Mouse (Mus musculus): ENCODE data around the gene Rasl11b. TPM values are rescaled to one million over a fixed set of nuclear protein-coding genes. Genes with fewer than 3 reads are reported as not detected.

Gene Rasl11b
- polyA plus RNA-seq, 1 experiment from 2014 or later: 86.7 TPM

GRCm38 (mm10) chr5:74166642-74167041 is 28.4 kb upstream of the Rasl11b start:
- H3K36me3 ChIP-seq (ENCODE audit: insufficient read depth, low read length): no peaks in the 10 kb centered on the region
- H3K4me3 ChIP-seq (ENCODE audit: low read depth, low read length): no peak overlapping the region
- H3K27me3 ChIP-seq (replicated peaks; ENCODE audit: insufficient read depth, low read length): no peaks in the 10 kb centered on the region
- WGBS: 79% methylated on average over 3 of the region's 3 CpGs
- ATAC-seq (no peak), DNase-seq (ENCODE audit: low spot score) (no peak)
- no peak overlapping the region for H3K9ac ChIP-seq (replicated peaks; ENCODE audit: low read depth)
- no peaks in the 10 kb centered on the region for H3K9me3 ChIP-seq (ENCODE audit: low read length)
- H3K4me2 ChIP-seq (replicated peaks; ENCODE audit: low read depth, low read length): no peak overlapping the region
- no peak for TF ChIP-seq CTCF (IDR thresholded peaks at IDR 0.05)
- TF ChIP-seq EP300 (IDR thresholded peaks at IDR 0.05): no peak
- H3K27ac ChIP-seq (ENCODE audit: low read length): no peak overlapping the region
- peaks cover 2% of the 10 kb centered on the region; the same call in 1 of the 2 replicates for H3K4me1 ChIP-seq (ENCODE audit: insufficient read depth, low read depth, low read length)

DNA sequence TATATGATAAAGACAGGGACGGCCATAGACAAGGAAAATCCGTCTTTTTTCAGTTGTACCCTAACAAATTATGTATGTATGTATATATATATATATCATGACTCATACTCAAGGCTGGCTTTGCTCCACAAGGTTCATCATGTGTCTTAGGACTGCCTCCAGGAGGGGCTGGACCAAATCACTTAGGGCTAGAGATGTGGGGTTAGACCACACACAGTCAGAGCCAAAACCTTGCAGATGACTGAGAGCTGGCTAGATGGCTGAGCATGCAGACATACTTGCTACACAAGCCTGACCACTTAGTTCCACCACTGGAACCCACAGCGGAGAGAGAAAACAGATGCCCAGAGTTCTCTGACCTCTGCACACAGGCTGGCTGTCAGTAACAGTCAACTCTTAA is 27.0 kb upstream of the Rasl11b start:
- Histone ChIP-seq H3K27me3 (replicated peaks; ENCODE audit: insufficient read depth, low read length) (no peaks in the 10 kb centered on the region), H3K27ac (ENCODE audit: low read length) (no peak overlapping the region), H3K4me3 (ENCODE audit: low read depth, low read length) (no peak overlapping the region), H3K9ac (replicated peaks; ENCODE audit: low read depth) (no peak overlapping the region), H3K4me1 (ENCODE audit: insufficient read depth, low read depth, low read length) (no peaks in the 10 kb centered on the region), H3K9me3 (ENCODE audit: low read length) (no peaks in the 10 kb centered on the region), H3K4me2 (replicated peaks; ENCODE audit: low read depth, low read length) (no peak overlapping the region), H3K36me3 (ENCODE audit: insufficient read depth, low read length) (no peaks in the 10 kb centered on the region)
- 49% methylated on average over 3 of the region's 3 CpGs for WGBS
- ATAC-seq (peak; percentile 49), DNase-seq (ENCODE audit: low spot score) (no peak)
- TF ChIP-seq CTCF (IDR thresholded peaks at IDR 0.05) (no peak), EP300 (IDR thresholded peaks at IDR 0.05) (no peak)

DNA sequence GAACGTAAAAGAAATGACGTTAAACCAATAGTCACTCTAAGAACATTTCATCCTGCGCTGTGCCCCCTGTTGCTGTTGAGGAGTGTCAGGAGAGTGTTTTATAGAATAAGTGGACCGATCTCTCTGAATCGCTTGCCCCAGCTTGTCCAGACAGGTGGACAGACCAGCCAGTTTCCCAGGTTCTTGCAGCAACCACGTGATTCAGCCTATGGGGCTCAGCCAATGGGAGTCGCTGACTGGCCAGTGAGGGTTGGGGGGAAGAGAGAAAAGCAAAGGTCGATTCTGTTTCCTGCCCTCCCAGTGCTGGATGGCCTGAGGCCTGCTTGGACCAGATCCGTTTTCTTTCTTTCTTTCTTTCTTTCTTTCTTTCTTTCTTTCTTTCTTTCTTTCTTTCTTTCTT is 23.3 kb upstream of the Rasl11b start:
- WGBS: 46% methylated on average over 9 of the region's 9 CpGs
- peak; percentile 37; the same call in 1 of the 2 replicates for ATAC-seq
- H3K27me3 ChIP-seq (replicated peaks; ENCODE audit: insufficient read depth, low read length): no peaks in the 10 kb centered on the region

GRCm38 (mm10) chr5:74172208-74172607 is 22.9 kb upstream of the Rasl11b start:
- ATAC-seq (peak; percentile 93), DNase-seq (ENCODE audit: low spot score) (peak; percentile 92)
- TF ChIP-seq EP300 (IDR thresholded peaks at IDR 0.05) (no peak), CTCF (IDR thresholded peaks at IDR 0.05) (no peak)
- 28% methylated on average over 12 of the region's 12 CpGs for WGBS
- H3K36me3 ChIP-seq (ENCODE audit: insufficient read depth, low read length): no peaks in the 10 kb centered on the region
- peak overlapping the region; percentile 20; the same call in 1 of the 2 replicates for H3K4me2 ChIP-seq (replicated peaks; ENCODE audit: low read depth, low read length)
- H3K4me1 ChIP-seq (ENCODE audit: insufficient read depth, low read depth, low read length): peaks cover 8% of the 10 kb centered on the region; the same call in 1 of the 2 replicates
- no peak overlapping the region for H3K9ac ChIP-seq (replicated peaks; ENCODE audit: low read depth)
- 0 out of 2 replicates have a peak overlapping the region, but pooled peaks have one; percentile 54 for H3K27ac ChIP-seq (ENCODE audit: low read length)
- no peaks in the 10 kb centered on the region for H3K9me3 ChIP-seq (ENCODE audit: low read length)
- H3K4me3 ChIP-seq (ENCODE audit: low read depth, low read length): no peak overlapping the region
- no peaks in the 10 kb centered on the region for H3K27me3 ChIP-seq (replicated peaks; ENCODE audit: insufficient read depth, low read length)

More for the DNA sequence above, 23.3 kb upstream of the Rasl11b start:
- no peaks in the 10 kb centered on the region for H3K9me3 ChIP-seq (ENCODE audit: low read length)
- H3K4me3 ChIP-seq (ENCODE audit: low read depth, low read length): no peak overlapping the region
- TF ChIP-seq CTCF (IDR thresholded peaks at IDR 0.05) (no peak), EP300 (IDR thresholded peaks at IDR 0.05) (no peak)
- H3K36me3 ChIP-seq (ENCODE audit: insufficient read depth, low read length): no peaks in the 10 kb centered on the region
- H3K27ac ChIP-seq (ENCODE audit: low read length): no peak overlapping the region
- no peak overlapping the region for H3K4me2 ChIP-seq (replicated peaks; ENCODE audit: low read depth, low read length)
- no peak overlapping the region for H3K9ac ChIP-seq (replicated peaks; ENCODE audit: low read depth)
- no peak for DNase-seq (ENCODE audit: low spot score)
- peaks cover 8% of the 10 kb centered on the region; the same call in 1 of the 2 replicates for H3K4me1 ChIP-seq (ENCODE audit: insufficient read depth, low read depth, low read length)

DNA sequence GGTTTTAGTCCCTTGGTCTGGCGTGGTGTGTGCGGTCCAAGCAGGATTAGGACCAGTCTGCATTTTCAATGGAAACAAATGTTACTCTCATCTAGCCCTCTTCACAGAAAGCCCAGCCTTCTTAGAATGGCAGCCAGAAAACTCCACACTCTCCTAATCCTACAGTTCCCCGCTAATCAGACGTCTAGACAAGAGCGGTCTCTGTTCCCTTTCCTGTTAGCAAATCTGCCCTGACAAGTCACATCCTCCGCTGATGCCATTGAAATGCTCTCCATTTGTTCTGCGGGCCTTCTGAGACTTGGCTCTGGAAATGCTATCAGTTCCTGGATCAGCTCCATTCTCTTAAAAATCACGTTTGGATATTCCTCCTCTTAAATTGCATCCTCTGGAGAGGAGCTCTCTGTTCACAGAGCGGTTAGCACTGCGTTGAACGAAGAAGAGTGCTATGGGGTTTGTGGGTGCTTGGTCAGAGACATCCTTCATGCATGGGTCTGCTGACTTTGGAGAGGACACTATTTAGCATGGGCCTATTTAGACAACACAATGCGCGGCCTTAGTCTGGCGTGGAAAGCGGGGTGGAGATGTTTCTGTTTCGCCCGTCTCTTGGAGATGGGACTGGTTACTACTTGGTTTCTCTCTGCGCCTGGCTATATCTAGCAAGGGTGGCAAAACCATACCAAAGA is 21.8 kb upstream of the Rasl11b start:
- H3K36me3 ChIP-seq (ENCODE audit: insufficient read depth, low read length): no peaks in the 10 kb centered on the region
- H3K9me3 ChIP-seq (ENCODE audit: low read length): no peaks in the 10 kb centered on the region
- H3K4me1 ChIP-seq (ENCODE audit: insufficient read depth, low read depth, low read length): peaks cover 8% of the 10 kb centered on the region; the same call in 1 of the 2 replicates
- no peak overlapping the region for H3K4me2 ChIP-seq (replicated peaks; ENCODE audit: low read depth, low read length)
- ATAC-seq (peak; percentile 33; the same call in 1 of the 2 replicates), DNase-seq (ENCODE audit: low spot score) (peak; percentile 61)
- H3K4me3 ChIP-seq (ENCODE audit: low read depth, low read length): no peak overlapping the region
- TF ChIP-seq EP300 (IDR thresholded peaks at IDR 0.05) (no peak), CTCF (IDR thresholded peaks at IDR 0.05) (no peak)
- H3K9ac ChIP-seq (replicated peaks; ENCODE audit: low read depth): no peak overlapping the region
- peak overlapping the region; percentile 7 for H3K27ac ChIP-seq (ENCODE audit: low read length)
- H3K27me3 ChIP-seq (replicated peaks; ENCODE audit: insufficient read depth, low read length): no peaks in the 10 kb centered on the region
- WGBS: 61% methylated on average over 18 of the region's 18 CpGs

GRCm38 (mm10) chr5:74175526-74176270 is 19.4 kb upstream of the Rasl11b start:
- H3K36me3 ChIP-seq (ENCODE audit: insufficient read depth, low read length): no peaks in the 10 kb centered on the region
- H3K9me3 ChIP-seq (ENCODE audit: low read length): no peaks in the 10 kb centered on the region
- H3K9ac ChIP-seq (replicated peaks; ENCODE audit: low read depth): no peak overlapping the region
- ATAC-seq (no peak), DNase-seq (ENCODE audit: low spot score) (no peak)
- WGBS: 25% methylated on average over 14 of the region's 14 CpGs
- no peak overlapping the region for H3K4me3 ChIP-seq (ENCODE audit: low read depth, low read length)
- TF ChIP-seq CTCF (IDR thresholded peaks at IDR 0.05) (no peak), EP300 (IDR thresholded peaks at IDR 0.05) (no peak)
- no peak overlapping the region; the same call in 1 of the 2 replicates for H3K27ac ChIP-seq (ENCODE audit: low read length)
- no peaks in the 10 kb centered on the region for H3K27me3 ChIP-seq (replicated peaks; ENCODE audit: insufficient read depth, low read length)
- peak overlapping the region; percentile 17 for H3K4me2 ChIP-seq (replicated peaks; ENCODE audit: low read depth, low read length)
- peaks cover 8% of the 10 kb centered on the region; the same call in 1 of the 2 replicates for H3K4me1 ChIP-seq (ENCODE audit: insufficient read depth, low read depth, low read length)
